Mouse (Mus musculus) thymus, postnatal 25 days (tissue): ENCODE results near the gene Gm11011.
"Not testable (repeated sequence)": the region's sequence is repeated elsewhere in the genome, so short reads cannot be mapped to it uniquely, and the experiment has no call there.

Experiments
- DNase-seq: peaks from one replicate; pipeline ENCODE4 v3.0.0; 2022

The Gm11011 gene

DNA sequence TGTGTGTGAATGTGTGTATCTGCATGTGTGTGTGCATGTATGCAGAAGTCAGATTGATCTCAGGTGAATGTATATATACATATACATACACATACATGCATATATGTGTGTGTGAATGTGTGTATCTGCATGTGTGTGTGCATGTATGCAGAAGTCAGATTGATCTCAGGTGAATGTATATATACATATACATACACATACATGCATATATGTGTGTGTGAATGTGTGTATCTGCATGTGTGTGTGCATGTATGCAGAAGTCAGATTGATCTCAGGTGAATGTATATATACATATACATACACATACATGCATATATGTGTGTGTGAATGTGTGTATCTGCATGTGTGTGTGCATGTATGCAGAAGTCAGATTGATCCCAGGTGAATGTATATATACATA lies at the start of gene Gm11011:
Gene Gm11011, minus strand, starts transcription at position 101 of the 400 bp plus-strand sequence.
- DNase-seq: not testable (repeated sequence)

GRCm38 (mm10) chr2:169636414-169636813 lies 48.9 kb upstream of the Gm11011 start:
- DNase-seq: no peak

- DNase-seq: no peak
These were observed 47.9 kb upstream of the Gm11011 start for GRCm38 (mm10) chr2:169635428-169635827.

GRCm38 (mm10) chr2:169634619-169635382 lies 47.3 kb upstream of the Gm11011 start:
- DNase-seq: no peak

DNA sequence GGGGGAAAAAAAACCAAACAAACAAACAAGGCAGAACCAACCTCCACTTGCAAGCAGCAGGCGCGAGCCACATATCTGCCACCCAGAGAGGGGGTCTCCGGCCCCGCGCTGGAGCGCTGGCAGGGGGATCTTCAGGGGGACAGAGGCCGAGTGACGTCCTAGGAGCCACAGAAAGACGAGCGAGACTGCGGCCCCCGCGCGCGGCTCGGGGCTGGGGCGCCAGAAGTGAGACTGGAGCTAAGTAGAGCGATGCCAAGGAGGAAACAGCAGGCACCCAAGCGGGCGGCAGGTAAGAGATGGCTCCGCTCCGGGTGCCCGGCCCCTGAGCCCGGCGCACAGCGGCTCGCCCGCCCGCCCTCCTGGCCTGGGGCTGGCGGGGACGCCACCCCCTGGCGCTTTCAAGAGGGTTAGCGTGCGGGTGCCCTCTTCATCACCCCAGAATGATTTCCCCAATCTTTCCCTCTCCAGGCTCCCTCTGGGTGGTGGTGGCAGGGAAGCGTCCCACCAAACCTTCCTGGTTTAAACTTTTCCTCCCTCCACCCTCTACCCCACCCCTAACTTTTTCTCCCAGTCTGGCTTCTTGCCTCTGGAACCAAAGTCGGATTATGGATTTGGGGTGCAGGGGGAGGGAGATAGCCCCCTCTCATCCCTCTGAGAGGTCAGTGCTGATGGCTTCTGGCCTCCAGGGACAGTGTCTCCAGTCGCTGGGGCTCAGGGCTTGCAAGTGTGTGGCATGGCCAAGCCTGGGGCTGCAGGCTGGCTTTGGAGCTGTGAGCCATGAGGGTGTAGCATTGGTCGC lies 46.1 kb upstream of the Gm11011 start:
- peak; percentile 32 for DNase-seq

GRCm38 (mm10) chr2:169632338-169633151 lies 45.0 kb upstream of the Gm11011 start, which contains the start of gene Tshz2:
Gene Tshz2, plus strand, starts transcription at chr2:169633013.
- no peak for DNase-seq

DNA sequence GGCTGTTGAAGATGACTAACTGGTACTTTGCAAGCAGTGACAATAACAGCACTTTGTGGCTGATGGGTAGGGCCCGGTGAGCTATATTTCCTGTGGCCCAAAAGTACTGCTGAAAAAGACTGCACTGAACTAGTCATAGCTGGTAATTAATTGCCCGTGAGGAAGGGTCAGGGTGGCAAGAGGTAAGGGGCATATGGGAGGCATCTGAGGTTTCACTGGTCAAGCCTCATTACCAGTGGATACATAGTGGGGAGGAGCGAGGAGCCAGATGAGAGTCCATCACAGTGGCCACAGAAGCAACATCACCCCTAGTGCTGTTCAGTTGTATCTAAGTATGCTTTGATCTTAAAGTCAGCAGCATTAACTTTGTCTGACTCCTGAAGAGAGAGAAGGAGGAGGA lies 42.5 kb upstream of the Gm11011 start:
- no peak for DNase-seq

DNA sequence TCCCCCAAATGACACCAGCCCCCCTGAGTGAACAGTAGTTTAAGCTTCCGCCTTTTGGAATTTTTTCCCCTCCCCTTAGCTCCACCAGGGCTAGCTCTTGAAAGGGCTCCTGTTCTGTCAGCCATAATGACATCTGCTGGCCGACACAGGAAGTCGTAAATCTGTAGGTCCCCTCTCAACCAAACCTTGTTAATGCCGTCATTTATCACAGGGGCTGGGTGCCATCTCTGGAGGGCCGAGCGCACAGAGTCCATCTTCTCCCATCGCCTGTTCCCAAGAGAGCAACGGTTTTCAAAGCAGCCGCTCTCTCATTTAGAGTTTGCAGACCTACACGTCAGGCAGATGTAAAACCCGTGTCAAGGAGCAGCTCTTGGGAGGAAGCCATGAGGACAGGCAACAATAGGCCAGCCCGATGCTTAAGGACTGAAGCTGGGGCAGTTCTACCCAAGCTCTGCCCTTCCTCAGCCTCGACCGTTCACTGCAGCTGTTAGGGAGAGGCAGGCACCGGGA lies 33.7 kb upstream of the Gm11011 start:
- no peak for DNase-seq

- DNase-seq: no peak
These were observed 28.5 kb upstream of the Gm11011 start for GRCm38 (mm10) chr2:169615998-169616397.

DNA sequence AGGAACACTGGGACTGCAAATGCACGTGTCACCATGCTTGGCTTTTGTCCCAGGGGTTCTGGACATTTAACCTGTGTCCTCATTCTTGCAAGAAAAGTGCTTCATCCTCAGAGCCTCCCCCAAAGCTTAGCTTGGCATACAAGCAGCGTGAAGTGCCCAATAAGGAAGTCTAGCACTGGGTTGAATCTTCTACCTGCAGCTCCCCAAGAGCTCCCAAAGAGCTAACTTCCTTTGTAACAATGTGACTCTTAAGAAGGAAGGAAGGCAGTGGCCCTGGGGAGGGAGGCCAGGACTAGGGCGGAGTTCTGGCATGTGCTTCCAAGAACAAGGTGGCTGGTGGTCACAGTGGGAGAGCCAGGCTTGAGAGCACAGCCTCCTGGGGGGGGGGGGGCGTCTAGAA lies 27.1 kb upstream of the Gm11011 start:
- DNase-seq: no peak

GRCm38 (mm10) chr2:169611557-169611956 lies 24.0 kb upstream of the Gm11011 start:
- DNase-seq: no peak

DNA sequence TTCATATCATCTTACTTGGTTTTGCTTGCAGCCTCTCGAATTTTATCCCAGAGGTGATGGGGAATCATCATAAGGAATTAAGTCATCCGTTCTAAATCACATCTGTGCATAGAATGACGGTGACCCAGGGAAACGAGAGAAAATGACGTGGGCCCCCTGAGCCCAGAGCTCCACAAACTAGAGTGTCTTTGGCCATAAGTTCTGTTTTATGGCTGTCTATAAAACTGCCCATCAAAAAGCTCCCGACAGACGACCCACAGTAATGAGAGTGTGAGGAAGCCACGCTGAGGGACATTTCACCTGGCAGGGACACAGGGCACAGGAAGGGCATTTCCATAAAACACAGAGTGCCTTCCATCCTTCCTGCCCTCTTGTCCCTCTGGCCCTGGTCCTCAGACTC lies 23.3 kb upstream of the Gm11011 start:
- no peak for DNase-seq

GRCm38 (mm10) chr2:169609956-169610355 lies 22.4 kb upstream of the Gm11011 start:
- DNase-seq: no peak

DNA sequence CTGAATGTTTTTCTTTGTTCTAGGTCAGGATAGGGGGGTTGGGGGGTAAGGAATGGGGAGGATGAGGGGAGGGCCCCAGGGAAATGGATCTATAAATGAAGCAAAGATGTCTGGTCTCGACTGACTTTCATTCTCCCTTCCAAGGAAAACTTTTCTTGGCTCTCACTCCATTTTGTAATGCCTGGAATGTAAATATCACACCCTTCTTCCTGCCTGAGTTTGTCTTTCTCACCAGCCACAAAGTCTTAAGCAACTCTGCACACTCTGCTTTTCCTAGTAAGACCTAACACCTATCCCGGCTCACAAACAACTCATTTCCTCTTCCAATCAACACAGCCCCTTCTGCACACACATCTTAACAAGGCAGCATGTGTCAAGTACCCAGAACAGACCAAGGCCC lies 20.2 kb upstream of the Gm11011 start:
- no peak for DNase-seq

- no peak for DNase-seq
These were observed 19.5 kb upstream of the Gm11011 start for GRCm38 (mm10) chr2:169606901-169607678.

- no peak for DNase-seq
These were observed 12.6 kb upstream of the Gm11011 start for GRCm38 (mm10) chr2:169600163-169600562.

GRCm38 (mm10) chr2:169599591-169599990 lies 12.0 kb upstream of the Gm11011 start:
- DNase-seq: no peak

GRCm38 (mm10) chr2:169597971-169598370 lies 10.4 kb upstream of the Gm11011 start:
- no peak for DNase-seq

GRCm38 (mm10) chr2:169597357-169597756 lies 9.8 kb upstream of the Gm11011 start:
- DNase-seq: no peak

- DNase-seq: no peak
These were observed 6.2 kb upstream of the Gm11011 start for GRCm38 (mm10) chr2:169593742-169594141.

DNA sequence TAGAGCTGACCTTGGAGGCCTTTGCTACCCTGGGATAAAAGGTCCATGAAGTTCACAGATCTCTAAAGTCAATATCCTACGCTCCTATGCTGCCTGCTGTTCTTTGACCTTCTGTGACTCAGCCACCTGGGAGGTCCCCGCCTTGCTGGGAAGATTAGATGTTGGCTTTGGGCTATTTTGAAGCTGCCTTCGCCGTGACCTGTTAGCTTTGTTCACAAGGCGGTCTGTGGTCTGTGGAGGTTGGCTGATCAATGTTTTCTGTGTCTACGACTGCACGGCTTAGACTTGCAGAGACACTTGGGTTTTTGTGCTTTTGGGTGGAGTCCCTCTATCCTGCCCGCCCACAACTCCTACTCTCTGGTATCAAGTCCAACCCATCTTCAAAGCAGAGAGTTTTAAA lies 2.9 kb upstream of the Gm11011 start:
- no peak for DNase-seq

- no peak for DNase-seq
These were observed 2.2 kb upstream of the Gm11011 start for GRCm38 (mm10) chr2:169589697-169590096.
